Mouse (Mus musculus) erythroid progenitor cell, adult 5-6 weeks (primary cell): ENCODE data around the gene Osm. TPM values are rescaled to one million over a fixed set of nuclear protein-coding genes. Genes with fewer than 3 reads are reported as not detected.
A peak's percentile ranks its signal among the peaks of the same experiment; 100 is the strongest.

Experiments used
- ATAC-seq: replicated peaks from 2 replicates; pipeline ENCODE4 v1.8.0; 2016; ENCODE audit warnings: moderate number of reproducible peaks, mild to moderate bottlenecking, moderate TSS enrichment, inconsistent platforms; ENCODE audit not compliant: poor library complexity, low FRiP score, severe bottlenecking
- total RNA-seq, 2 experiments: library from RNA; stranded (forward) in 1 of 2; stranded (reverse) in 1 of 2; fragments of 150-400 nt in 1 of 2; fragments of 186-747, 209-891 nt in 1 of 2; gene quantifications; 2 replicates each; pipeline versions ENCODE4 v1.2.3 to v1.2.4; 2015 to 2017; ENCODE audit warnings: low replicate concordance in 2 of 2

Osm gene
- total RNA-seq, 2 experiments from 2014 or later, result 4.3 to 4.6 TPM

DNA sequence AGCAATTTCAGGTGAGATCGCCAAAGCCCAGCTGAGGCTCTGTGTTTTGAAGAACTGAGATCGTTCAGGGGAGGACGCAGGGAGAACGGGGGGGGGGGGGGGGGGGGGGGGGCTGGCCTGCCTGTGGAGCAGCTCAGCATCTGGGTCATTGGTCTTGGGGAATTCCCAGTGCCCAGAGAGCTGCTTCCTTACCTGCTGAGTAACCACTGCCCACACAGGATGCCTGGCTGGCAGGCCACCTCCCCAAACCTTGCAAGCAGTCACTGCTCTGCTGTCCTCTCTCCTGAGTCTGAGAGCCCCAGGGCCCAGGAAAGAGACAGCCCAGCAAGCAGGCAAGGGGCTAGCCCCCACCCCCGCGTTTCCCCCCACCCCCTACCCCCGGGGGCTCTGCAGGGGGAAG, 26.6 kb downstream of the Osm start:
- ATAC-seq, result no peak

- no peak for ATAC-seq
These were observed 27.1 kb downstream of the Osm start for GRCm38 (mm10) chr11:4263296-4263695.

GRCm38 (mm10) chr11:4264066-4264465, 27.8 kb downstream of the Osm start:
- ATAC-seq, result no peak

DNA sequence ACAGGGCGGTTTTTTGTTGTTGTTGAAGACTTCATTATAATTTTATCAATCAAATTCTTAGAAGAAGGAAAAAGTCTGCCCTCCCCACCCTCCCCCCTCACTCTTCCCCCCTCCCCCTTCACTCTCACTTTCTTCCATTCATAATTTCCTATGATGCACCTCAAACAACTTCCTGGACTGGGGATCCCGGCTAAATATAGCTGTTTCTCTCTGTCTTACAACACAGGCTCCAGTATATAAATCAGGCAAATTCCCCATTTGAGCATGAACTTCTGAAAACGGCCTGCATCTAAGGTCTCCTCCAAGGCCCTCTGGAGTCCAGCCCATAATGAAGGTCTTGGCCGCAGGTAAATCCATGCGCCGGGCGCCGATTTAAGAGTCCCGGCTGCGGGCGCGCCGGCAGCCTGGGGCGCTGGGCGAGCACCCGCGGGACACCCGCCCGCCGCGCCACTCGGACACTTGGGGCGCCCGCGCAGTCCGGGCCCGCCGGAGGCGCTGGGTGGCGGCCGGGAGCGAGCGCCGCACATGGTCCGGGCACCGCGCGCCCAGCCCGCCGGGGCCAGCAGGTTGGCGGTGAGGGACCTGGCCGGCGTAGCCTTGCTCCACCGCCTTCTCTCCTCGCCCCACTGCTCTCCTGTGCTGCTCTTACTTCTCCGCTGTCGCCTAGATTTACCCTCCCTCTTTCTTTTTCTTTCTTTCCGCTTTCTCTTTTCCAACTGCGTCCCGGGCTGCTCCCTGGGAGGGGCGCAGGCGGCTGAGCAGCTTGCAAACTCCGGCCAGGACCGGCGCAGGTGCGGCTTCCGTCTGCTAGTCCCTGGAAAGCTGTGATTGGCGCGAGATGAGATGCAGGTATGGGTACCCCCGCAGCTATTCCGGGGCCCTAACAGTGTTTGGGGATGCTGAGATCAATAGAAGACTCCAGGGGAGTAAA, 30.3 kb downstream of the Osm start:
- no peak for ATAC-seq

GRCm38 (mm10) chr11:4267202-4267578, 31.0 kb downstream of the Osm start:
- ATAC-seq, result no peak

GRCm38 (mm10) chr11:4268500-4268899, 32.3 kb downstream of the Osm start:
- no peak for ATAC-seq

DNA sequence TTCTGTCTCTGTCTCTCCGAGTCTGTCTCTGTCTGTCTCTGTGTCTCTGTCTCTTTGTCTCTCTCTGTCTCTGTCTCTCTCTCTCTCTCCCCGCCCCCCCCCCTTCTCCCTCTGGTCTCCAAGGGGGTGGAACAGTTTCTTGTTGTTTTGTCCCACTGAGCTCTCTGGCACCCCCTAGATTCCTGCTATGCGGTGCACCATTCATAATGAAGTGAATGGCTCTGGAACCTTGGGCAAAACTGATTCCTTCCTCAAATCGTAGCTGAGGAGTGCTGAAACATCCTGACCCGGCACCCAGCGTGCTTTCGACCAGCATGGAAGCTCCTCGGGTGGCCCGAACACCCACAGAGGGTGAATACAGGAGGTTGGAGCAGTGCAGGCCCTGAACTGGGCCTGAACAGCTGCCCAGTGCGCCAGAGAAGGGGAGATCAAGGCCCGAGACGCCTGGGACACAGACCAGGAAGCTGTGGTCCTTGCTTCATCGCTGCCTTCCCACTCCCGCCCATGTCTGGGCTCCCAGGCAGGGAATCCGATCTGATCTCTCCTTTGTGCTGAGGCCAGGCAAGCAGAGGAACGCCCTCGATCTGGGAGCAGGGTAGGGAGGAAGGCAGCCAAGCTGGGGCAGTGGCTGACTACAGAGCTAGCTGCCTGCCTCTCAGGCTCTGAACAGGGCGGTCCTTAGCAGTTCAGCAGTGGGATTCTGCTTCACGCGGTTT, 34.7 kb downstream of the Osm start:
- 0 out of 2 replicates have a peak, but pooled peaks have one; percentile 20 for ATAC-seq

DNA sequence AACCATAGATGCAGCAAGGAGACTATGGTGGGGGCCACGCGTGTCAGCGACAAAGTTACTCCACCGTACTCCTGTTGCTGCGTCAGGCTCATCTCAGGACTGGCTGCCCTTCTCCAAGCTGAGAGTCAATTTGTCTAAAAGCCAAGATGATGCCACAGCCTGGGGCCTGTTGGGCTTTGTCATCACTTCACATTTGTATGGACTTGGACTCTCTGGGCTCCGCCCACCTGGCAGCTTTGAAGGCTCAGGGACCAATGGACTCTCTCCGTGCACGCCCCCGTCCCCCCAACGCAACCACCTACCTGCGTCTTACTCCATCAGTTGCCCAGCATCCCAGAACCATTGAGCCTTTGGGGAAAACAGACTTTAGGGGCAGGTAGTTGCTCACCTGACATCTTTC, 35.3 kb downstream of the Osm start:
- ATAC-seq, result no peak

DNA sequence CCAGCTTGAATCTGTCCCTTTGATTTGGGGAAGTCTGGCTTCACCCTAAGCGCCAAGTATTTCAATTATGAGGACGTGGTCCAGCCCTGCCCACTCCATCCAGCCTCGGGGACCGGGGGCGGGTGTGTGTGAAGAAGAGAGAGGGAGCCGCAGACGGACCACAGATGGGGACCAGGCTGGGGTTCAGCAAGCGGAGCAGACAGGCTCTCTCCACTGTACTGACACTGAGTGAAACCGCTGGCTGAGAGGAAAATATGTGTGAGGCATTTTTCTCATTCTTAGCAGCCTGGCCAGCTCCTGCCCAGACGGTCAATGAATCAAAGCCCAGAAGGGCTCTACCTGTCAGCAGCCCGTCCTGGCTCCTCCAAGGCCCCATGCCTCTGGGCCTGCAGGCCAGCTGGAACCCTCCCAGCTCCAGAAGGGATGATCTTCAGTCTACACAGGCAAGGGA, 40.2 kb downstream of the Osm start:
- no peak for ATAC-seq

DNA sequence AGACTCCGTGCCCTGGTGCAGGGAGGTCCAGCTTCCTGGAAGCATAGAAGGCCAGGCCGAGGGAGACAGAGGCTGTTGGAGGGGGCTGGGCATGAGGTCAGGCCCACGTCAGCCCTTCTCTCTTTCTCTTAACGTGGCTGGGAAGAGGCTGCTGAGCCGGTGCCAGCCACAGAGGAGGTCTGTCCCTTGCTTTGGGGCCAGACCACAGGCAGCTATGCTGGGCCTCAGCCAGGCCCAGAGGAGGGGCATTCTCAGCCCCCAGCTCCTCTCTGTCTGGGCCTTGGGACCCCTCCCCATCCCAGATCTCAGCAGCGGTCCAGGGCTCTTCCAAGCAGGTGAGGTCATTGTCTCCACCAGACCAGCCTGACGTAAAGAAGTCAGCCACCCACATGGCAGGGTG, 43.7 kb downstream of the Osm start:
- no peak for ATAC-seq

GRCm38 (mm10) chr11:4281852-4282251, 45.6 kb downstream of the Osm start:
- no peak for ATAC-seq

DNA sequence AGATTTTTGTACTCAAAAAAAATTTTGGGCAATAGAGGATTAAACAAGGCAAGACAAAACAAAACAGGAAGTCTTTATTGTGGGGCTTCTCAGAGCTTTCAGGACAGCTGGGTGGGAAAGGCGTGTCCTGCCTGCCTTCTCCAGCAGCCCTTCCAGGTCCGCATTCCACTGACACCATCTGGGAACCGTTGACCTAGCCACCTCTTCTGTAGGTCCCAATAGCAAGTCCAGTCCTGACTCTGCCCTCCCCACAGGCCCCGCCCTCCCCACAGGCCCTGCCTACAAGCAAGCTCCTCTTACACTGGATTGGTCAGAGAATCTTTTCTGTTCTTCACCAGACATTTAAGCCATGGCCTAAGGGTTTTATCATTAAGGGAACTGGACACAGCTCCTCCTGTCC, 47.4 kb downstream of the Osm start:
- ATAC-seq, result no peak

DNA sequence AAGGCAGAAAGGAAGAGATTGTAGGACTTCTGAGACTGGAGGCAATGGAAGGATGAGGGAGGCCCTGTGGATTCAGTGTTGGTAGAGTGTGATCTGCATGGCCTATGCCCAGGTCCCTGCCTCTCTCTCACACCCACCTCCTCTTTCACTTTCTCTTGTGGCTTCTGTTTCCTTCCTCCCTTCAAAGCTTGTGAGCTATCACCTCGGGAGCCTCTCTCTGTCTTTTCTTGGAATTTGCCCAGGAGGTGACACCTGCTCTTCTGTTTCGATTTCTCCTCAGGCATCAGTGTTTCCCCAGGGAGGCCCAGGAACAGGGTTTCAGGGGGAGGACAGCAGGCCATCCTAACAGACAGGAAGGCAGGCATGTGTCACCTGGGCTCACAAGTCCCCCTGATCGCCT, 53.1 kb downstream of the Osm start:
- no peak for ATAC-seq

Other genes starting within 250 kb of the Osm start
- not detected in 2 replicates for gene Sec14l4, start 205.0 kb upstream of the Osm start, total RNA-seq (2015; ENCODE audit: low replicate concordance)
- gene Sec14l4, start 205.0 kb upstream of the Osm start, total RNA-seq (2017; ENCODE audit: low replicate concordance), result not detected in 2 replicates
- not detected in 2 replicates for gene Sec14l3, start 171.6 kb upstream of the Osm start, total RNA-seq (2015; ENCODE audit: low replicate concordance)
- not detected in 2 replicates for gene Sec14l3, start 171.6 kb upstream of the Osm start, total RNA-seq (2017; ENCODE audit: low replicate concordance)
- gene Mtfp1, start 141.0 kb upstream of the Osm start, total RNA-seq (2015; ENCODE audit: low replicate concordance), result 4.0 and 10.1 TPM in 2 replicates
- 2.8 and 8.0 TPM in 2 replicates for gene Mtfp1, start 141.0 kb upstream of the Osm start, total RNA-seq (2017; ENCODE audit: low replicate concordance)
- gene Sec14l2, start 113.0 kb upstream of the Osm start, total RNA-seq (2015; ENCODE audit: low replicate concordance), result 13.0 and 17.6 TPM in 2 replicates
- 41.5 and 46.1 TPM in 2 replicates for gene Sec14l2, start 113.0 kb upstream of the Osm start, total RNA-seq (2017; ENCODE audit: low replicate concordance)
- 2.9 and 6.3 TPM in 2 replicates for gene Rnf215, start 101.2 kb upstream of the Osm start, total RNA-seq (2015; ENCODE audit: low replicate concordance)
- gene Rnf215, start 101.2 kb upstream of the Osm start, total RNA-seq (2017; ENCODE audit: low replicate concordance), result 15.9 and 34.0 TPM in 2 replicates
- 0.42 and 0.72 TPM in 2 replicates for gene Ccdc157, start 76.1 kb upstream of the Osm start, total RNA-seq (2015; ENCODE audit: low replicate concordance)
- gene Ccdc157, start 76.1 kb upstream of the Osm start, total RNA-seq (2017; ENCODE audit: low replicate concordance), result 1.5 and 5.8 TPM in 2 replicates
- 42.2 and 60.4 TPM in 2 replicates for gene Sf3a1, start 76.1 kb upstream of the Osm start, total RNA-seq (2015; ENCODE audit: low replicate concordance)
- 23.9 and 24.6 TPM in 2 replicates for gene Sf3a1, start 76.1 kb upstream of the Osm start, total RNA-seq (2017; ENCODE audit: low replicate concordance)
- 2.2 and 2.5 TPM in 2 replicates for gene Tbc1d10a, start 49.6 kb upstream of the Osm start, total RNA-seq (2015; ENCODE audit: low replicate concordance)
- 3.0 and 4.2 TPM in 2 replicates for gene Tbc1d10a, start 49.6 kb upstream of the Osm start, total RNA-seq (2017; ENCODE audit: low replicate concordance)
- not detected in 2 replicates for gene Castor1, start 18.2 kb upstream of the Osm start, total RNA-seq (2015; ENCODE audit: low replicate concordance)
- 2.6 TPM in 1 of 2 replicates, not detected in the other for gene Castor1, start 18.2 kb upstream of the Osm start, total RNA-seq (2017; ENCODE audit: low replicate concordance)
- not detected in 2 replicates for gene Lif, start 21.1 kb downstream of the Osm start, total RNA-seq (2015; ENCODE audit: low replicate concordance)
- 0.39 TPM in 1 of 2 replicates, not detected in the other for gene Lif, start 21.1 kb downstream of the Osm start, total RNA-seq (2017; ENCODE audit: low replicate concordance)
- not detected in 2 replicates for gene Hormad2, start 204.7 kb downstream of the Osm start, total RNA-seq (2015; ENCODE audit: low replicate concordance)
- gene Hormad2, start 204.7 kb downstream of the Osm start, total RNA-seq (2017; ENCODE audit: low replicate concordance), result not detected in 2 replicates